Mouse (Mus musculus) adrenal gland, postnatal 14 days (tissue): ENCODE measurements at regions not wholly inside any gene's neighbourhood (a gene's known extent, or its start where the extent isn't known, plus 50 kb on each side); places are given as distances from the start of the nearest gene placed in this dataset.

Source experiments
- DNase-seq: peaks from one replicate; pipeline ENCODE4 v3.0.0; 2021; ENCODE audit warnings: mixed read lengths

DNA sequence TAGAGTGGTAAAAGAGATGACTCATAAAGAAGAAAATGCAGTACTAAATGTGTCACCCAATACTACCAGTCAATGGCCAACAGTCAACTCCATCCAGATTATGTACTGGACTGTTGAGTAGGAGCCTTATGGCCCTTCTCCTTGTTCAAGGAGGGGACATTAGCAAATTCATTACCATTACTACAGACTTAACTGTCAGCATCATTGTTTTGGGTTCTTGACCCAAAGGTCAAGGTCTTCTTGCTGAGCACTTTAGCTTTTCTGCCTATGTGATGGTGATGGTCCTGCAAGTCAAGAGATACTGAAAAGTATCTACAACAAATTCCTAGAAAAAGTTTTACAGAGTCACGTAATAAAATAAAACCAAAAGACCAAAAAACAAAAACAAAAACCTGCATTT, 1251.4 kb downstream of the Gm37988 start:
- no peak for DNase-seq

DNA sequence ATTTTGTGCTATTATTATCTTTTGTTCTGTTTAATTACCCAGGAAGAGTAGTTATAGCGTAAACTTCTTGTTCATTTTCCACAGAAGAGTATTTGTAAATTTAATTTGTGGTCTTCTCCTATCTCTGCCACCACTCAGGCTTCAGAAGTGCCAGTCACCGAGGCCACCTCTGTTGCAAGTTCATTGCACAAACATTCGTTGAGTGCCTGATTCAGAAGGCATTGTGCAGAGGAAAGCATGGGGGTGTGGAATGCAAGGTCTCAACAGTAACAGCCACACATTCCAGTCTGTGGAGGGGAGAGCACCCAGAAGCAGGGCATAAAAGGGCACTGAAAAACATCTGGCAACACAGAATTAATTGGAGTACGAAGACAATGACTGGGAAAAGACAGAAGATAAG, 1268.9 kb downstream of the Gm37988 start:
- peak; percentile 11 for DNase-seq

DNA sequence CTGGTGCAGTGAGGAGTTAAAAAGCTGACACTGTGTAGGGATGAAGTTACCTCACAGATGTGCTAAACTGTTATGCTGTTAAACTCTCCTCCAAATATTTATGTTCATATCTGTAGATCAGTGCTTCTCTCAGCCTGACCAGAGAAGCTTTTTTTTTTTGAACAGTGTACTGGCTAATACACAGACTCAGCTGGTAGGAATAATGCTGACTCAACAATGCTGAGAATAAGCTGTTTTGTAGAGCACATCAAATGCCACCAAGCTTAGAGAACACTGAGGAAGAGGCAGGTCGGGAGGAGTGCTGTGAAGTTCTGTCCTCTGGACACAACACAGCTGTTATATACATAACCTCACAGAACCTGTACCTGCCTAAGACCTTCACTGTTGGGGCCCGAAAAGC, 1274.2 kb downstream of the Gm37988 start:
- DNase-seq = no peak

DNA sequence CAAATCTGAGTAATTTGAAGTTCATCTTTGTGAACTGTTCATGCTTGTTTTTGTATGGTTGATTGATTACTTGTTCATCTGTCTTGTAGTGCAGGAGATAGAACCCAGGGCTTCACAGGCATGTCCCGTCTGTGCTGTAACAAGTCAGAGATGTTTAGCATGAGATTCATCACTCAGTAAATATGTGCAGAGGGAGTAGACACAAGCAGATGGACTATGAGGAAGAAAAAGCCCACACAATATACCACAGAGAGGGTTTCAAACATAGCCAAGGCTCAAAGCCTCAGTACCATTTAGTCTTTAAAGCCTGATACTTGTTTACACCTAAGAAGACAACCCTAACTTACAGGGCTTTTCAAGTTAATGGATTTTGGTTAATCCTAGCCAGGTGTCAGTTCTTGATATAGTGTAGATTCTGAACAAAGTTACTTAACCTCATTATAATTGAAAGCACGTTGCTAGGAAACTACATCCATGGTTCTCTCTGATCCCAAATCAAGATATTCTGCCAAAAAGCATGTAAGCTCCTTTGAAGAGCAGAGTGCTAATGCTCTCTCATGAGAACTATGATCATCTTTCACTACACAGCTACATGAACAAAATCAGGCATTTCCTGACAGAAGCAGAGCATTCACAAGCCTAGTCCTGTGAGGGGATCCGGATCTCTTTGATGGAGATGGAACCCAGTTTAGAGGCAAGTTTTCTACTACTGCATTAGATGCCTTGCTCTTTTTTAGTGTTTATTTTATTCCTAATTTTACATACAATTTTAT, 1286.7 kb downstream of the Gm37988 start:
- DNase-seq = no peak

GRCm38 (mm10) chr1:6117557-6117956, 1309.9 kb downstream of the Gm37988 start:
- DNase-seq = no peak

DNA sequence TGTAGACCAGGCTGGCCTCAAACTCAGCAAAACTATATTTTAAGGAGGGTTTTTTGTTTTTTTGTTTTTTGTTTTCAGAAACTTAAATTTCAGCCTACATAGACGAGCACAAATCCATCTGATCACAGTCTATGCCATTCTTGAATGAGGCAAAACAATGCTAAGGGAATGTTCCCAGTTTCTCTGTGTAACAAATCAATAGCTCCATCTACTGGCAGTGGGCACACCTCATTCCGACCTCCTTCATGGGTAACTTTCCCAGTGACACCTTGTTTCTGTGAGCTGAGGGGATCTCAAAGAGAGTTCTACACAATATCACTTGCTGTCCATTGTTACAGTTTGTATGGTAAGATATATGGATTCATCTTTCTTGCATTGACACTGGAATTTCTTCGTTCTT, 1327.4 kb downstream of the Gm37988 start:
- DNase-seq = peak; percentile 5

DNA sequence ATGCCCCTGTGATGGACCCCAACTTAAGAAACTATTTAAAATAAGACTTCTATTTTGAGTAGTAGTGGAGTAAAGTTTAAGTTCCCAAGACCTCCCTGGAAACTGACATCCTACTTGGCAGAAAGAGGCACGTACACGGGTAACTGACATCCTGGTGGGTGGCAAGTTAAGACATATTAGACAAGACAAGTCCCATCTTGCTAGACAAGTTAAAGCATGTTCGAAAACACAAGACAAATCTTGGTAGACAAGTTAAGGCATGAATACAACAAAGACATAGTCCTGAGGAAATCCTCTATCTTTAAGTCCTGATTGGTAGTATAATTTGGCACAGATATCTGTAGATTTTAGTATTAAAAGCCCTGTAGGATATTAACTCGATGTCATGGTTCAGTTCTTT, 1332.6 kb downstream of the Gm37988 start:
- no peak for DNase-seq

DNA sequence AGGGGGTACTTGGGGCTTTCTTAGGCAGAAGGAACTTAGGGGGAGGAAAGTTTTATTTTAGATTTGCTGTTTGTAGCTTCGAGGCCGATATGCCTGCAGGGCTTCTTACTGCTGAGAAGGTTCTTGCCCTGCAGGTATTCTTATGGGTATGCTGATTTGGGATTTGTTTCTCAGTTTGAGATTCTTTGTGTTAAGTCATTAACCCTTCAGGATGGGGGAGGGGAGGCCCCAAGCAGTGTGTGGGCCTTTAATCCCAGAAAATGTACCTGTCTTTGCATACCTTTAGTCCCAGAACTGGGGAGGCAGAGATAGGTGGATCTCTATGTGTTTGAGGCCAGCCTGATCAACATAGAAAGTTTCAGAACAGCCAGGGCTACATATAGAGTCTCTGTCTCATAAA, 1335.1 kb downstream of the Gm37988 start:
- no peak for DNase-seq

DNA sequence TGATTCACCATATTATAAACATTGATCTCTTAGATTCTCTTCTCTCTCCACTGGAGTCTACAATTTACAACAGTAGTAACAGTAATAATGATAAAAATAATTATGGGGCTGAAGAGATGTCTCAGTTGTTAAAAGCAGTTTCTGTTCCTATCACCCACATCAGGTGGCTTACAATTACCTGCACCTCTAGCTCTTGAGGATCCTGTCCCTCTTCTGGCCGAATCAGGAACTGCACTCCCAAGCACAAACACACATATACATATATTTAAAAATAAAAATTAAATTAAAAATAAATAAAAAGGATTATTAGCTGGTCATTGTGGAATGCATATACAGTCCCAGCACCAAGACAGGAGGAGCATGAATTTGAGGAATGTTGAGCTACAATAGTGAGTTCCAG, 1336.2 kb downstream of the Gm37988 start:
- DNase-seq = no peak

DNA sequence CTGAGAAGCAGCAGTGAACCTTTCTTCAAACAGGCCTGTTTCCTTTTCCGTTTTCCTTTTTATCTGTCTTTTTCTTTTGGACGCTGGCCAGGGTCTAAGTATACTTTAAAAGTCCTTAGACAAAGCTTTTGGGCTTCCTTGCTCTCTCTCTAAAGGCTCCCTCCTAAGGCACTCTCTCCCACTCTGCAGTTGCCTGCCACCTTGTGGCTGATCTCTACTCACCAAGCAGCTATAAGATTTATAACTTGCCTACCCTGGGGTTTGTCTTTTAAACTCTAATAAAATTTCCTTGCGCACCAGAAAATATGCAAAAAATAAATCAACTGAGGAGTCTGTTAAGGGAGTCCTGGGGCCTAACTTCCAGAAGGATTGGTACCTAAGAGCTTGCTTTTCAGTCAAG, 1344.7 kb downstream of the Gm37988 start:
- DNase-seq = no peak
